In genomic region chr11:105352954-105353890, GRCm38 (mm10) we compare ENCODE assay signal across 8 mouse cellular contexts.
DNase-seq lines count a peak whose midpoint lies in the region; ATAC-seq and TF ChIP-seq lines count a peak whose summit lies in the region.

No protein-coding gene starts in this region.

- H3K36me3 ChIP-seq in embryonic facial prominence, embryonic 13.5 days, result peaks cover 30% of the 10 kb centered on the region
- H3K36me3 ChIP-seq in limb, embryonic 14.5 days (ENCODE audit: control insufficient read depth, insufficient read depth, low read length), result peaks cover 30% of the 10 kb centered on the region
- H3K36me3 ChIP-seq in forebrain, embryonic 13.5 days (ENCODE audit: poor library complexity, severe bottlenecking), result peaks cover 5% of the 10 kb centered on the region

- TF ChIP-seq POLR2A in limb, embryonic 14.5 days (IDR thresholded peaks at IDR 0.05; ENCODE audit: borderline replicate concordance, extremely low read depth, insufficient read depth, insufficient read length), result no peak

- WGBS in embryonic facial prominence, embryonic 13.5 days, result 53% methylated on average over 9 of the region's 9 CpGs
- WGBS in limb, embryonic 14.5 days, result 50% methylated on average over 9 of the region's 9 CpGs
- 61% methylated on average over 9 of the region's 9 CpGs for WGBS in forebrain, embryonic 13.5 days

- H3K27me3 ChIP-seq in embryonic facial prominence, embryonic 13.5 days, result no peaks in the 10 kb centered on the region
- no peaks in the 10 kb centered on the region for H3K27me3 ChIP-seq in limb, embryonic 14.5 days (ENCODE audit: control insufficient read depth, insufficient read depth, low read length)
- H3K27me3 ChIP-seq in forebrain, embryonic 13.5 days, result no peaks in the 10 kb centered on the region

- H3K27ac ChIP-seq in embryonic facial prominence, embryonic 13.5 days, result peak overlapping the region; percentile 64; the same call in 1 of the 2 replicates
- H3K27ac ChIP-seq in limb, embryonic 14.5 days (replicated peaks; ENCODE audit: low read depth, low read length), result no peak overlapping the region
- H3K27ac ChIP-seq in forebrain, embryonic 13.5 days, result no peak overlapping the region

- H3K4me3 ChIP-seq in embryonic facial prominence, embryonic 13.5 days, result no peak overlapping the region
- H3K4me3 ChIP-seq in limb, embryonic 14.5 days (replicated peaks; ENCODE audit: low read length), result no peak overlapping the region
- no peak overlapping the region for H3K4me3 ChIP-seq in forebrain, embryonic 13.5 days

- 0 out of 2 replicates have a peak overlapping the region, but pooled peaks have one; percentile 27 for H3K9ac ChIP-seq in embryonic facial prominence, embryonic 13.5 days
- H3K9ac ChIP-seq in limb, embryonic 14.5 days (ENCODE audit: low read depth, low read length, severe bottlenecking), result no peak overlapping the region
- no peak overlapping the region for H3K9ac ChIP-seq in forebrain, embryonic 13.5 days

- peaks cover 25% of the 10 kb centered on the region for H3K4me1 ChIP-seq in embryonic facial prominence, embryonic 13.5 days
- H3K4me1 ChIP-seq in limb, embryonic 14.5 days (ENCODE audit: control insufficient read depth, insufficient read depth, low read length), result peaks cover 20% of the 10 kb centered on the region
- peaks cover 9% of the 10 kb centered on the region for H3K4me1 ChIP-seq in forebrain, embryonic 13.5 days

- intact Hi-C loops in heart, postnatal 10 days (cut with DNase I), result loop anchor here (2.0 kb wide), 1 partner anchor 240 kb away; no protein-coding TSS in a partner anchor

- DNase-seq in urinary bladder, adult 18-20 months (ENCODE audit: low spot score in 2 of 2), result peak; percentile 64
- no peak for DNase-seq in urinary bladder, postnatal 10 days (ENCODE audit: low spot score)
- peak; percentile 95 for DNase-seq in heart, postnatal 10 days
- DNase-seq in limb, embryonic 14.5 days (ENCODE audit: low spot score), result no peak
- peak; percentile 56 for DNase-seq in urinary bladder, postnatal 25 days (ENCODE audit: low spot score)

- H3K4me2 ChIP-seq in embryonic facial prominence, embryonic 13.5 days, result 0 out of 2 replicates have a peak overlapping the region, but pooled peaks have one; percentile 9
- H3K4me2 ChIP-seq in limb, embryonic 14.5 days (replicated peaks; ENCODE audit: low read depth, low read length, severe bottlenecking), result no peak overlapping the region
- H3K4me2 ChIP-seq in forebrain, embryonic 13.5 days, result no peak overlapping the region

- no peaks in the 10 kb centered on the region for H3K9me3 ChIP-seq in embryonic facial prominence, embryonic 13.5 days
- no peaks in the 10 kb centered on the region for H3K9me3 ChIP-seq in limb, embryonic 14.5 days (ENCODE audit: control insufficient read depth, low read length)
- no peaks in the 10 kb centered on the region for H3K9me3 ChIP-seq in forebrain, embryonic 13.5 days (replicated peaks)

- no peak for ATAC-seq in embryonic facial prominence, embryonic 13.5 days (ENCODE audit: insufficient number of reproducible peaks, insufficient read depth, low FRiP score, low TSS enrichment, low read depth)
- ATAC-seq in limb, embryonic 14.5 days (ENCODE audit: low FRiP score, low read depth), result peak; percentile 14; the same call in 1 of the 2 replicates
- no peak for ATAC-seq in megakaryocyte progenitor cell, adult 5-6 weeks (replicated peaks; ENCODE audit: poor library complexity)
- no peak for ATAC-seq in forebrain, embryonic 13.5 days

Comparison
In these comparisons a context has a peak if more than half of its experiments do, and no peak if none do; other contexts are left out.
1. DNase-seq: peak in urinary bladder, adult 18-20 months (2 of 2), heart, postnatal 10 days (2 of 2) and urinary bladder, postnatal 25 days (single experiment); none in urinary bladder, postnatal 10 days (single experiment) and limb, embryonic 14.5 days (single experiment).